In the genomic region with DNA sequence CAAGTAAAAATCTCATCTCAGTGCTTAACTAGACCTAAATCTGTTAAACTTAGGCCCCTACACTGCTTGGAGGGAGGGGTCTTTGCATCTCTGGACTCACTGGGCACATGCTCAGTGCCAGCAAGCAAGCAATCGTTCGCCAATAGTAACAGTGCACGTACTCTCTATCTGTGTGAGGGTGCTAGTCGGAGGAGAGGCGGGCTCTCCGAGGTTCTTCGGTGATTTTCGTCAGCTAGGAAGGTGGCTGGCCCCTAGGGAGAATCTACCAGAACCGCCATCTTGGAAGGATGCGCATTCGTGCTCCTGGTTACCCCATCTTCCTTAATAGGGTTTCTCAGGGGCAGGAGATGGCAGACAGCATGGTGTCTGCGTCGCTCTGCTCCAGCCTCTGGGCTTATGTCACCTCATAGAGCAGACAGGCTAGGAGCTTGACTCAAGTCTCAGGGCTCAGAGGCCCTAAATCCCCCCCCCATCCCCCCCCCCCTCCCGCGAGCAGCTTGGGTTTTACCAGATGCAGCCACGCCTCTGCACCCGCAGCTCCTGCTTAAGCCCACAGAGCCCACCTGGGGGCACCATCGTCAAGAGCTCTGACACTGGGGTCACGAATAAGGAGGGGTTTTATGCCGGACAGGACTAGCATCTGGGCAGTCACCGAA, we compare ENCODE assay signal across 8 mouse cellular contexts. TPM values are rescaled to one million over a fixed set of nuclear protein-coding genes. Genes with fewer than 3 reads are reported as not detected.
DNase-seq lines count a peak whose midpoint lies in the region; ATAC-seq lines count a peak whose summit lies in the region.

No protein-coding gene starts in this region.

- peak; percentile 14 to 35 for DNase-seq in adrenal gland, postnatal 4 days (ENCODE audit: low spot score in 2 of 2)
- peak; percentile 28 for DNase-seq in heart, adult 8-10 months (ENCODE audit: low spot score)
- peak; percentile 50 for DNase-seq in kidney, adult 18-20 months
- DNase-seq in left cerebral cortex, postnatal 4 days = peak; percentile 84
- DNase-seq in midbrain, embryonic 10.5 days (ENCODE audit: low spot score) = peak; percentile 76
- peak; percentile 62 for DNase-seq in right cerebral cortex, postnatal 4 days
- peak; percentile 11 to 43 for DNase-seq in urinary bladder, postnatal 36 days (ENCODE audit: low spot score in 2 of 2)

- H3K27ac ChIP-seq in embryonic facial prominence, embryonic 13.5 days = peak overlapping the region; percentile 92
- peak overlapping the region; percentile 89 for H3K27ac ChIP-seq in midbrain, embryonic 10.5 days (replicated peaks)

- H3K4me1 ChIP-seq in embryonic facial prominence, embryonic 13.5 days = no peaks in the 10 kb centered on the region
- H3K4me1 ChIP-seq in midbrain, embryonic 10.5 days = no peaks in the 10 kb centered on the region

- intact Hi-C loops in left cerebral cortex, postnatal 4 days (cut with DNase I) = no loop called here

- no peaks in the 10 kb centered on the region for H3K36me3 ChIP-seq in embryonic facial prominence, embryonic 13.5 days
- H3K36me3 ChIP-seq in midbrain, embryonic 10.5 days = peaks cover 11% of the 10 kb centered on the region; the same call in 1 of the 2 replicates

- peak; percentile 95 for ATAC-seq in embryonic facial prominence, embryonic 13.5 days (ENCODE audit: insufficient number of reproducible peaks, insufficient read depth, low FRiP score, low TSS enrichment, low read depth)

- H3K27me3 ChIP-seq in embryonic facial prominence, embryonic 13.5 days = no peaks in the 10 kb centered on the region
- no peaks in the 10 kb centered on the region for H3K27me3 ChIP-seq in midbrain, embryonic 10.5 days (ENCODE audit: low read depth, poor library complexity, severe bottlenecking)

- H3K4me2 ChIP-seq in embryonic facial prominence, embryonic 13.5 days = peak overlapping the region; percentile 53

- WGBS in embryonic facial prominence, embryonic 13.5 days = 22% methylated on average over 20 of the region's 21 CpGs
- WGBS in midbrain, embryonic 10.5 days = 22% methylated on average over 17 of the region's 21 CpGs

- peak overlapping the region; percentile 72 for H3K9ac ChIP-seq in embryonic facial prominence, embryonic 13.5 days

- no peaks in the 10 kb centered on the region for H3K9me3 ChIP-seq in embryonic facial prominence, embryonic 13.5 days
- no peaks in the 10 kb centered on the region for H3K9me3 ChIP-seq in midbrain, embryonic 10.5 days (replicated peaks)

- peak overlapping the region; percentile 46 for H3K4me3 ChIP-seq in embryonic facial prominence, embryonic 13.5 days
- peak overlapping the region; percentile 57 for H3K4me3 ChIP-seq in midbrain, embryonic 10.5 days

RNA-seq across cellular contexts. Expression of a gene that starts 0.7 kb away (rescaled TPM):
- 100 to 1,000 TPM; 161 to 168 TPM for total RNA-seq in adrenal gland, postnatal 4 days (2021)
- polyA plus RNA-seq in embryonic facial prominence, embryonic 13.5 days (2015; fragmentation: Nextera tagmentation; extraction: Ambion mirVana) = 118 and 122 TPM in 2 replicates
- total RNA-seq in heart, adult 8-10 months (2022) = 100 to 1,000 TPM in 1 of 4 experiments, 10 to 100 TPM in 3; 83.3 to 103 (median 92.8) TPM
- total RNA-seq in left cerebral cortex, postnatal 4 days (2021) = 100 to 1,000 TPM; 179 to 183 TPM
- 101 and 118 TPM in 2 replicates for polyA plus RNA-seq in midbrain, embryonic 10.5 days (2016; fragmentation: Nextera tagmentation; extraction: Ambion mirVana)

Comparison
In these comparisons a context has a peak if more than half of its experiments do, and no peak if none do; other contexts are left out.
1. Peak in every context shown above with its lines: DNase-seq, ATAC-seq, H3K4me3 ChIP-seq and H3K27ac ChIP-seq.
2. DNase-seq: peak in every context shown above with its lines; median percentile 84 in left cerebral cortex, postnatal 4 days; 76 in midbrain, embryonic 10.5 days; 62 in right cerebral cortex, postnatal 4 days; 50 in kidney, adult 18-20 months; 28 in heart, adult 8-10 months; 27 in urinary bladder, postnatal 36 days; 24 in adrenal gland, postnatal 4 days.